Mouse (Mus musculus) megakaryocyte-erythroid progenitor cell, adult 5 weeks (primary cell): ENCODE data around the gene Sox30. TPM values are rescaled to one million over a fixed set of nuclear protein-coding genes. Genes with fewer than 3 reads are reported as not detected.

ENCODE experiments used
- polyA plus RNA-seq: library from polyadenylated mRNA; stranded (reverse); fragments of >175 nt; gene quantifications from 2 replicates; pipeline ENCODE4 v1.2.3, GENCODE M21; 2012

Gene Sox30
- 0.02 TPM in 1 of 2 replicates, not detected in the other for polyA plus RNA-seq

DNA sequence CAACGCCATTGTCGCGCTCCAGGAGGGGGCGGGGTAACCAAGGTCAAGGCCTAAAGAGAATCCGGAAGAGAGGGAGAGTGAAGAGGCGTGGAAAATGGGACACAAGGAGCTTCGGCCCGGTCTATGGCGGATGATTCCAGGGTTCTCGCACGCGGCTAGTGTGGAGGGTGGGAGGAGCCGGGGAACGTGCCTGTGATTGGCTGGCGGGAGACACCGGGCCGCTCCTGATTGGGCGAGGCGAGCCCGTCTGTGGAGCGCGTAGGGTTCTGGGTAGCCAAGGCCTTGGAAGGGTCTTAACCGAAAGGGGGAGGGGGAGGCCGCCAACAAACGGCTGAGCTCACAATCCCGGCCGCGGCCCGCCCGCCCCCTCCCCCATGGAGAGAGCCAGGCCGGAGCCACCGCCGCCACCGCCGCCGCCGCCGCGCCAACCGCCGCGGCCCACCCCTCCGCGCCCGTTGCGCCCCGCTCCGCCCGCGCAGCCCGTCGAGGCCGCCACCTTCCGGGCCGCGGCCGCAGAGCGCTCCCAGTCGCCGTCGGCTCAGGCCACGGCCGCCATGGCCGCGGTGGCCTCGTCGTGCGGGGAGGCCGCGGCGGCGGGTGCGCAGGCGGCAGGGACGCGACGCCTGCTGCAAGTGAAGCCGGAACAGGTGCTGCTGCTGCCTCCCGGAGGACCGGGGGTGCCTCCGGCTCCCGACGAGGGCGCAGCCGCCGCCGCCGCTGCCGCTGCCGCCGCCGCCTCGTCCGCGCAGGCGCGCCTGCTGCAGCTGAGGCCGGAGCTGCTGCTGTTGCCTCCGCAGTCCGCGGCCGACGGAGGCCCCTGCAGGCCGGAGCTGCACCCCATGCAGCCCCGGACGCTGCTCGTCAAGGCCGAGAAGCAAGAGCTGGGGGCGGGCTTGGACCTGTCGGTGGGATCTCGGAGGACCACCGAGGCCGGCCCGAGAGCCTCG, at the start of gene Sox30:
TSS of gene Sox30 (plus strand) at position 365 of the 947 bp plus-strand sequence.

DNA sequence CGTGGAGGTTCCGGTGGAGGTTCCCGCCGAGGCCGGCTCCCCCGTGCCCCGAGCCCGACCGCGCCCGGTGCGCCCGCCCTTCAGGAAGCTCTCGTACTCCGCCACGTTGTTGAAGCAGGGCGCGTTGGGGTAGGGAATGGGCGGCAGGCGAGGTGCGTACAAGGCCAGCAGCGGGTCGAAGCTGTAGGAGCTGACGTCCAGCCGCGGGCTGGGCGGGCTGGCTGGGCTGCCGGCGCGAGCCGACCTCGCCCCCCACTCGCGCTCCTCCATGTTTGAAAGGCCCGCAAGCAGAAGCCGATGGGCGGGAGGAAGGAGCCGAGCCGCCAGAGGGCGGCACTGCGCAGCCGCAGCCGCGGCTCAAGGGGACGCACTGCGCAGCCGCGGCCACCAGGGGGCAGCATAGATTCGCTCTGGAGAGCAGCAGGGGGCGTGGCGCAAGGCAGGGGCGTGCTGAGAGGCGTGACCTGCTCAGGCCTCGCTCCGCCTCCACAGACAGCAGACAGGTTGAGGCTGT, 35.4 kb upstream of the Sox30 start, which contains the start of gene Lsm11:
TSS of gene Lsm11 (minus strand) at position 293 of the 514 bp plus-strand sequence.

DNA sequence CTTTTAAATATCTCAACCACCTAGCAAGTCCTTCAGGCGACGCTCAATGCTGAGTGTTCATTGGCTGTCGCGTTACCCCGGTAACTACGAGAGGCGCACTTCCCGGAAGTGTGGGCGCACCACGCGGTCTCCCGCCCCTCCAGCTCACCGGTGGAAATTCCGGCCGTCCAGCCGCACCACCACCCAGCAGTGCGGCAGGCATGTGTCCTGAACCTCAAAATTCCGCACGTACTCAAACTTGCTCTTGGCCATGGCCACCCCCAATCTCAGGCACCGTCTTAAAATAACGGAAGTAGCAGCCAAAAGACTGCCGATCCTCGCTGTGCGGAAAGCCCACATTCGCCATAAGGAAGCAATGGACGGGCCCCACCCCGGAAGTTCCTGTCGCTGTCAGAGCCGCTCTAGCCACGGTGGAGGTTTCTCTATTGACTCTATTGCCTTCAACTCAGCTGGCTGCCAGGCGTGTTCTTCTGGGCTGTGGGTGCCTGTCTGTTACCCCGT, 24.9 kb upstream of the Sox30 start, which contains the start of gene Thg1l:
TSS of gene Thg1l (minus strand) at position 368 of the 501 bp plus-strand sequence.

DNA sequence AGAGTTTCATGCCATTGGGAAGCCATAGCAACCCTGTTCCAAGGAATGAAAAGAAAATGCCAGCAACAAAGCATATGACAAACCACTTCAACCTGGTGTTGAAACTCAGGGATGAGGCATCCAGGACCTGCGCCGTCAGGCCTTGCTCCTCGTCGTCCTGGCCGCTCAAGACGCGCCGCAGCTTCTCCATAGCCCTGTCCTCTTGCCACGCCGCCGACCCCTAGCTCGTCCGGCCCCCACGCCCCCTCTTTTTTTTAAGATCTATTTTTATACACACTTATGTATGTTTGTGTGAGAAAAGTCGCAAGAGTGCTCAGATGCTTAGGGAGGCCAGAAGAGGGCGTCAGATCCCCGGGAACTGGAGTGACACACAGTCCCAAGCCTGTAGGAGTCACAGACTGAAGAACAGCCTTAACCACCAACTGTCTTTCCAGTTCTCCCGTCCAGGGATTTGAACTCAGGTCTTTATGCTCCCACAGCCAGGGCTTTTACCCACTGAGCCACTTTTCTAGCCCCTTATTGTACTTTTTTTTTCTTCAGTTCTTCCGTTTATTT, 72.1 kb downstream of the Sox30 start, which contains the start of gene Gm12166:
TSS of gene Gm12166 (minus strand) at position 217 of the 555 bp plus-strand sequence.

DNA sequence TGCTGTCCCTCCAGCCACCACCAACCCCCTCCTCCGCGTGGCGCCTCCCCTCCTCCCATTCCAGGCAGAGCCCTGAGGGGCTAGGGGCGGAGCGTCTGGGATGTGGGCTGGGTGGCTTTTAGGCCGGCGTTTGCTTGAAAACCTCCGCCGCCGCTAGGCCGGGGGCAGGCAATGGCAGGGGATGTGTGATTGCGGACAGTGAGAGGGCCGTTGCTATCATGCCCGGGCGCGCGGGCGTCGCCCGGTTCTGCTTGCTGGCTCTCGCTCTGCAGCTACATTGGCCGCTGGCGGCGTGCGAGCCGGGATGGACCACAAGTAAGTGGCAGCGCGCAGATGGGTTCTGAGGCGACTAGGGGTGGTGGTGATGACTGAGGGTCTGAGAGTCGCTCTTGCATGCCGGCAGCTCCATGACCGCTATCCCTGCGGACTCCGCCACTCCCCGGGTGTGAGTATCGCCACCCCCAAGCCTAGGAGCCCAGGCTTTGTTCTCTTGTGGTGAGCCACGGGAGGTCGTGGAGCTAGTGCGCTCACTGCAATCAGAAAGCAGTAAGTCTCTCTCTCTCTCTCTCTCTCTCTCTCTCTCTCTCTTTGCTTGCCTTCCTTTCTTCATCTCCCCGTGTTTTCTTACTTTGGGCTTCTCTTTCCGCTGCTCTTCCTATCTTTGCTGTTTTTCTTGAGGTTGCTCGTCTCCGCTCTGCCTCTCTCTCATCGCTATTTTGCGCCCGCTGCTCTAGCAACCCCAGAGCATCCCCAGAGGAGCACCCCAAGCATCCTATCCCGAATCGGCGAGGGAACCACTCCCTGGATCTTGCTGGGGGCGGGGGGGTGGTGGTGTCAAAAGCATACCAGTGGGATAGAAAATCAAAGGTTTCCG, 76.0 kb downstream of the Sox30 start, which contains the start of gene Adam19:
TSS of gene Adam19 (plus strand) at position 97 of the 874 bp plus-strand sequence.

Other genes with a start within 250 kb of the Sox30 start
- gene Clint1, start 128.3 kb upstream of the Sox30 start, polyA plus RNA-seq, result 43.5 and 52.6 TPM in 2 replicates
- gene Lsm11, start 35.4 kb upstream of the Sox30 start, polyA plus RNA-seq, result 24.1 and 26.9 TPM in 2 replicates
- 4.0 and 5.5 TPM in 2 replicates for gene Thg1l, start 24.8 kb upstream of the Sox30 start, polyA plus RNA-seq
- gene Gm12166, start 72.0 kb downstream of the Sox30 start, polyA plus RNA-seq, result 0.35 and 0.74 TPM in 2 replicates
- 2.5 and 7.4 TPM in 2 replicates for gene Adam19, start 75.7 kb downstream of the Sox30 start, polyA plus RNA-seq
- not detected in 2 replicates for gene Nipal4, start 186.2 kb downstream of the Sox30 start, polyA plus RNA-seq